Mouse (Mus musculus): ENCODE measurements at regions not wholly inside any gene's neighbourhood (a gene's known extent, or its start where the extent isn't known, plus 50 kb on each side); places are given as distances from the start of the nearest gene placed in this dataset.
"Not testable (repeated sequence)": the region's sequence is repeated elsewhere in the genome, so short reads cannot be mapped to it uniquely, and the experiment has no call there.

DNA sequence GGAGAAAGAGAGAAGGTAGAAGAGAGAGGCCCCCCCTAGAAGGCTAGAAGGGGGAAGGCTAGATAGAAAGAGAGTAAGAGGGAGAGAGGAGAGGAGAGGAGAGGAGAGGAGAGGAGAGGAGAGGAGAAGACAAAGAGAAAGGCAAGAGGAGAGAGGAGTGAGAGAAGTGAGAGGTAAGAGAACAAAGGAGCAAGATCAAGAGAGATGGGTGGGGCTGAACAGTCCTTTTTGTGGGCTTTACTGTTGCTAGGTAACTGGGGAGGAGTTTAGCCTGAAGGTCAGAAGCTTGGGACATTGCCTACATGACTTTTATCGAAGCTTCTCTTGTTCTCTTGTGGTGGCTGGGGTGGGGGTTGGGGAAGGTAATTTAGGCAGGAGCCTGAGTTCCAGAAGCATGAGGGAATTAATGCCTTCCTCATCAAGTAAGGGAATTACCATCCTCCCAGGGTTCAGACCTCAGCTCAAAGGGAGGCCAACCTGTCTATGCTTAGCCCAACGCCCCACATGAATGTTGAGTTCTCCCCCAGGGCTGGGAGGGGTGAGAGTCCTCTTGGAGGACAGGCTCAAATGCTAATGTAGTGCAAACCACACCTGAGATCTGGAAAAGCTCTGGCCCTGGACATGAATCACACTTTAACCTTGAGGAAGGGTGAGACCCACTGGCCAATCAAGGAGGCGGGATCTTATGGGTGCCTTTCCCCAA is 662.1 kb upstream of the Gm21863 start:
- not testable (repeated sequence) for H3K79me2 ChIP-seq (ENCODE audit: control insufficient read depth, insufficient read depth, low read length); H3K4me1 ChIP-seq (ENCODE audit: control insufficient read depth, insufficient read depth, low read length); H3K27ac ChIP-seq (replicated peaks; ENCODE audit: insufficient read depth, low read depth, low read length); DNase-seq (ENCODE audit: extremely low read depth, low read depth, low spot score); H3K27me3 ChIP-seq (ENCODE audit: control insufficient read depth, insufficient read depth, low read length); H3K36me3 ChIP-seq (ENCODE audit: control insufficient read depth, insufficient read depth, low read length); H3K4me3 ChIP-seq (ENCODE audit: insufficient read depth, low read depth, low read length); H3K9ac ChIP-seq (ENCODE audit: low read depth, low read length)
- WGBS: 85% methylated on average over 3 of the region's 3 CpGs
